Mouse (Mus musculus) retina, postnatal 1 day (tissue): ENCODE measurements at regions not wholly inside any gene's neighbourhood (a gene's known extent, or its start where the extent isn't known, plus 50 kb on each side); places are given as distances from the start of the nearest gene placed in this dataset.

Experiments used
- DNase-seq: peaks from one replicate; pipeline ENCODE4 v3.0.0-alpha.2; 2012

DNA sequence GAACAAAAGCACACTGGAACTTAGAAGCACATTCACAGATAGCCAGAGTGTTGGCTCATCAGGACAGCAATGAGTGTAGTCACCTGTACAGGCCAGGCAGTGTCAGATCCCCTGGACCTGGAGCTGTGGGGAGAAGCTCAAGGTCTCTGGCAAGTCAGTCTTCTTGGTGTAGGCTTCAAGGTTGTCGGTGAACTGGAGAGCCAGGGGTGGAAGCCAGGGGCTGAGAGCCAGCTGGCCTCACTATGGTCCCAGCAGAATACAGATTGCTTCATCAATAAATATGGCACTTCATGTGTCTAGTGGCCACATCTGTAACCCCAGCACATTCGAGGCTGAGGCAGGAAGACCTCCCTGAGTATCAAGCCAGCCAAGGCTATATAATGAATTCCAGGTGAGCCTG lies 101.0 kb upstream of the Tgfbr2 start:
- no peak for DNase-seq

DNA sequence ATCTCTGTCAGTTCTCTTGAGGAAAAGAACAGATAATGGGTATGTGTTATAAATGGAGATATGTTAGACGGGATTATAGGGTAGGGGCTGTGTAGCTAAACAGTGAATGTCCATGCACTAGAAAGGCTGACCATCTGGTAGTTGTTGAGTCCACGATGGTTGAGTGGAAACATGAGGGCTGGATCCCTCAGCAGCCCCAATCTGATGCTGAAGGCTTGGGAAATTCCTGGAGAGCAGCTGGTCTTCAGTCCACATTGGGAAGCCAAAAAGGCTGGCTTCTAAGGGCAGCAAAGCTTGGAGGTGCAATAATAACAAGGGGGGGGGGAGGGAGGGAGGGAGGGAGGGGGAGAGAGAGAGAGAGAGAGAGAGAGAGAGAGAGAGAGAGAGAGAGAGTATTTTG lies 97.3 kb upstream of the Tgfbr2 start:
- DNase-seq = no peak

DNA sequence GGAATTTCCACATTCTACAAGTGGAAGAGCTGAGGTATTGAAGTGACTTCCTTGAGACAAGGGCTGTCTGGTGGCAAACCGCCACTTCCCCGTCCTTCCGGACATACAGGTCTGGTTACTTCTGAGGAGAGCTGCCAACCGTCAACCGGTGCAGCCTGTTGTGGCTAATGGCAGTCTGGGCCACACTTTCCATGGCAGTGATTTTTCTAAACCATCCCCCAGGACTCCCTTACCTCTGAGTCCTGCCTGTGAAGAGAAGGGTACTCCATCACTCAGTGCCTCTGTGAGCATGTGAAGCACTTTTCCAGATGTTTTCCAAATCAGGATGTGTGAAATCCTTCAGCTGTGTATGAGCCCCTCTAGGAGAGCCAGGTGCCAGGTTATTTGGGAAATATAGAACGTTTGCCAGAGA lies 95.3 kb upstream of the Tgfbr2 start:
- DNase-seq = no peak

DNA sequence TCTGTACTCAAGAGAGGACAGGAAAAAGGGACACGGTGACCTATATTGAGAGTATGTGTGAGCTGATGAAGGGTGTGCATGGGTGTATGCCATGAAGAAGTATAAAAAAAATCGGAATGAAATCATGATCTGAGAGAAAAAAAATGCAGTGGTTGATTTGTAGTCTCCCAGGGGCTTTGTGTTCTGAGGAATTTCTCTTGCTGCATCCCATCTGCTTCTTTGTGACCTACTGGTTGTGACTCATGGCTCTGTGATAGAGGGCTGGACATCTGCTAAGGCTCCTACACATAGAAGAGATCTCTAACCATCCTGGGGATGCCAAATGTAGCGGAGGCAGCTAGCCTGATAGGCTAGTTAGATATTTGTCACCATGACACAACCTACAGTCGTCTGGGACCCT lies 92.3 kb upstream of the Tgfbr2 start:
- no peak for DNase-seq

DNA sequence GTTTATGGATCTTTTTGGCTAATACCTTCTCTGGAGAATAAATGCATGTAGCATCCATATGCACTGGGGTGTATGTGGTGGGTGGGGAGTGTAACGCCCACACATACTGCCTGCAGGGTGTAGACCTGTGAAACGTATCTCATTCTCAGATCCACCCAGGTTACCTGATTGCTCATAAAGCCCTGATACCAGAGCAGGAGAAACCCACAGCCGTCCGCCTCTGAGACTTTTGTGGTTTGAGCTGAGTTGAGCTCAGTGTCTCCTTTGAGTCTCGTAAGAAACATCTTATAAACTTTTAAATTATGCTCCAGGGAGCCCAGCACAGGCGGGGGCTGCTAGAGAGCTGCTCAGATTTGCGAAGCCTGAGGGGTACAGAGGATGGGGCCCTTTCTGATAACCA lies 88.7 kb upstream of the Tgfbr2 start:
- DNase-seq = no peak

DNA sequence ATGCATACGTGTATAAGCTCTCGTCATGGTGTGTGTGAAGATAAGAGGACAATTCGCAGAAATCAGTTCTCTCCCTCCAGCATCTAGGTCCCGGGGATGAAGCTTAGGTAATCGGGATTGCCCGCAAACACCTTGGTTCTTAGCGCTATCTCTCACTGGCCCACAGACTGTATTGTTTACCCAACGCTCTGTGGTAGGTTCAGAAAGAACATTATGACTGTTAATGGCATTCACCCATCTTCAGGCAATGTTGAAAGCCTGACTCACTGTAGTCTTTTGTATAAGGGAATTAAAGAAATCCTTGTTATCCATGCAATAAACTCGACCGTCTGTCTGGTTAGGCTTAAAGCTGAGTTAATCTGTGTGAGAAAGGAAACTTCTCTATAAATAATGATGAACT lies 84.4 kb upstream of the Tgfbr2 start:
- no peak for DNase-seq

DNA sequence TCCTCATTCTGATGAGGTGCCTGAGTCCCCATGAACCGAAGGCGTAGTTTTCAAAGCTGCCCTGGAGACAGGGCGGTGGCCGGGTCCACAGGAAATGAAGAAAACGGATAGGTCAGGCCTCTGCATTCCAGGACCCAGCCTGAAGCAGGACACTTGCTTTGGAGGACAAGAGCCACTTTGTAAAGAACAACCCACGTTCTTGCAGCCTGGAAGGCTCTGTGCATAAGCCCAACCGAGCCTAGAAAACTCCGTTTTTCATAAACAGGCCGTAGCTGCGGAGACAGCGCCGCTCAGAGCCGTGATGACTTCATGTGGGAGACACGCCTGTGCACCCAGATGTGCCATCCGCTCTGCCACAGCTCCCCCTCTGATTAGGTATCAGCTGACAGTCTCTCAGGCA lies 78.4 kb upstream of the Tgfbr2 start:
- no peak for DNase-seq

DNA sequence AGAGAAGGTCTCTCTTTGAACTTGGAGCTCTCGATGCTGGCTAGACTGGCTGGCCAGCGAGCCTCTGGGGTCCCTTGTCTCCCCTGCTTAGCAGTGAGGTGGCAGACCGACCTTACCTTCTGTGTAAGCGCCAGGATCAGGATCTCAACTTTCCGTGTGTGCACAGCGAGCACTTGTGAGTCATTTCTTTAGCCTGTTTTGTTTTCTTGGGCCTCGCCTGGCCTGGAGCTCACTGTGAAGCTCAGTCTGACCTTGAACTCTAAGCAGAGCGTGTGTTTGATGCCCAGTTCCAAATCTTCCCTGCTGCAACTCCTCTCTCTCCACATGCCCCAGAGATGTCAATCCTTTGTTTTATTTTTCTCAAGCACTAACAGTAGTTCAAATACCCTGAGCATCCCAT lies 77.6 kb upstream of the Tgfbr2 start:
- no peak for DNase-seq

DNA sequence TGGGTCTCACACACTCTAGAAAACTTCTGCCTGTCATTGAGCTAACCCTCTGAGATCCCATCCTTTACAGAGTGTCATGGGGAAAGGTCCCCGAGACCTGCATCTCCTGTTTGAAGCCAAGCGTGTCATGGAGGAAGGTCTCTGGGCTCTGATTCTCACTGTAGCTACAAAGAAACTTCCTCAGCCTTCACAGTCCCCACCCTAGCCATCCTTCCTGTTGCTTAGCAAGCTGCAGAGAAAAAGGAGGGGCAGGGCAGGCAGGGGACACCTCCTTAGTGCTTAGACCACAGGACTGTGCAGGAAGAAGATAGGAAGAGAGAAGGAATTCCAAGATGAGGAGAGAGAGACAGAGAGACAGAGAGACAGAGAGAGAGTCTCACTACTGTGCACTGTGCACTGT lies 74.6 kb upstream of the Tgfbr2 start:
- no peak for DNase-seq

DNA sequence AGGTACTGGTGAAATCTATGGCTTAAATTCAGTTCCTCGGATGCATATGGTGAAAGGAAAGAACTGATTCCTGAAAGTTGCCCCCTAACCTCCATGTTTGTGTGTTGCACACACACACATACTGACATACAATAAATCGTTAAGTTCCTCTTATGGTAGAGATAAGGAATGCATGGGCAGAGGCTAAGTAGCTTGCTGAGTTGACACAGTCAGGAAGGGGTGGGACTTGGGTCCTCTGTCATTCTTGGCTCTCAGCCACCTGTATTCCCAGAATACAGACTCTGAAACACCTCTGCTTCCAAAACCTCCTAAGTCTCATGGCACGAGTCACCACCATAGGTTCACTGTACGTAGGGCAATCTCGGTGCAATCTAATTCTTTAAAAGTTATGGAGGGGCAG lies 70.0 kb upstream of the Tgfbr2 start:
- DNase-seq = no peak

DNA sequence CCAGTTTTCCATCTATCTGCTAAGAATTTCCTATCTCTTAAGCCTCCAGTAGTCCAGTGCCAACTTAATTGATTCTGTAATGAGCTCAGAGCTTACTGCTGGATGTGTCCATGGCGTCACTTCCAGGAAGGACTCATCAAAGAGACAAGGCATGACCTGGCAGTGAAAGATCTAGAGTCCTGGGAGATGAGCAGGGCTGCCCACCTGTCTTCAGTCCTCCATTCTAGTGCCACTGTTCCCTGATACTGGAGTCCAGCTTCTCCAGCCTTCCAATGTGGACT lies 69.4 kb upstream of the Tgfbr2 start:
- no peak for DNase-seq

DNA sequence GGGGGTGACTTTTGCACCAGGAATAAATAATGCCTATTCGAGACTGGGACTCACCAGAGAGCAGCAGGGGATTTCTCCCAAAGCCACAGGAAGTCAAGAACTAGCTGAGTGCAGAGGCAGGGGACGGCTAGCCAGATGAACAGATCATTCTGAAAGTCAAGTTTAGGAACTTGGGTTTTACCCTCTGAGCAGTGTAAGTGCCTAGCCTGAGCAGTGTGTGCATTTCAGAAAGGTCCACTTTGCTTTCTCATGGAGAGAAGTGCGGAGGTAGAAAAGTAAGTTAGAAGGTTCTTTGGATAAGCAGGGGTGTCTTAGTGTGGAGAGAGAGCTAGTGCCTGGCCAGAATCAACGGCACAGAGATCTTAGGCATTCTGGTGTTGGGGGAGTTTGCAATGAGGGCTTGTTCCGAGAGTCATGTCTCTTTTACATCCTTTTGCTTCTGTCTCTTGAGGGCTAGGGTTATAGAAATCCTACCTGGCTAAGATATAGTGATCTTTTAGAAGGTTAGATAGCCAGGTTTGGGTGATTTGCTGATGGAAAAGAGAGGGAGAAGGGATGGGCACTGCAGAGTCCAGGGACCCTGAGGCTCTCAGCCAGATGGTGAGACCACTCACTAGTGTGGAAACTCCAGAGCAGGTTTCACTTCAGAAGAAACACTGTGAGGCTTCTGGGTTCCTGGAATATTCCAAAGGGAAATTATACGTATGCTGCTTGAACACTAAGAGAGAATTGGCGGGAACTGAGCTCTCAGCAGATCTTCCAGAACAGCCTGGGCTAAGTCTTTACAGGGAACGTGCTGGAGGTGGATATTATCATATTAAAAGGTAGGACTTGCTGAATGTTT lies 68.8 kb upstream of the Tgfbr2 start:
- no peak for DNase-seq

DNA sequence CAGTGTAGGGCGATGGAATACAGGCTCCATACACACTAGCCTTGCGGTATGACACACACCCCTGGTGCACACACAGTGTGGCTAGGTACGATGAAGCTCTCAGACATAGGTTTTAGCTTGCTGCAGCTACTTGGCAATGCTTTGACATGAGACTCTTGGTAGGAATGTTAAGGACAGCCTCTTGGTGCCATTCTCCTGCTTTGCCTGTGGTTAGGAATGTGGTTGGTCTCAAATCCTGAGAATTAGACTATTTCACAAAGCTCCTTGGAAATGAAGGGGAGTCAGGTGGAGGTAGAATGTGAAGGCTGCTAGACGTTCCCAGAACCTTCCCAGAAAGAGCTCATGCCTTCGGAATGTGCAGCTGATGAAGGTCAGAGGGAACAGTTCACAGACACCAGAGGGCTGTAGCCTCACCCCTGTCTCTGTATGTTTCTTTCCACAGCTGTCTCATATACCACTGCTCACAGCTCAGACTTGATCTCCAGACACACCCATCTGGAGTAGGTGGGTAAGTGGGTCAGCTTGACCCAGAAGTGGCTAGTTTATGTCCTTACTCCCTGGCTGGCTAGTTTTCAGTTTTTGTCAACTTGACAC lies 66.9 kb upstream of the Tgfbr2 start:
- no peak for DNase-seq

DNA sequence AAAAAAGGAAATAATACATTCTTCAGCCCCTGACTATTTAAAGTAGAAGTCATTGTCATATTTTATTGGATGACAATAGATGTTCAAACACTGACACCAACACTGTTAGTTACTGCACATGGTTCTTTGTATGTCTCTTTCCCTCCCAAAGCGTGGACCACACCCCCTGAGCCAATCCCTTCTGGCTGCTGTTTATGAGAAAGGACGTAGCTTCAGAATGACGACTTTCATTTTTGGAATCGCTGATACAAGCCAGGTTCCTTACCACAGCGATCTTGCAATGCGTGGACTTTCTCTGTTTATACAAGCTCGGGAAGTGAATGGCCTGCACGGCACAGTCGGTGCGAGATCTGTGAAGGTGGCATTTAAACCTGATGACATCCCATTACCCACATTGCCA lies 66.1 kb upstream of the Tgfbr2 start:
- no peak for DNase-seq

DNA sequence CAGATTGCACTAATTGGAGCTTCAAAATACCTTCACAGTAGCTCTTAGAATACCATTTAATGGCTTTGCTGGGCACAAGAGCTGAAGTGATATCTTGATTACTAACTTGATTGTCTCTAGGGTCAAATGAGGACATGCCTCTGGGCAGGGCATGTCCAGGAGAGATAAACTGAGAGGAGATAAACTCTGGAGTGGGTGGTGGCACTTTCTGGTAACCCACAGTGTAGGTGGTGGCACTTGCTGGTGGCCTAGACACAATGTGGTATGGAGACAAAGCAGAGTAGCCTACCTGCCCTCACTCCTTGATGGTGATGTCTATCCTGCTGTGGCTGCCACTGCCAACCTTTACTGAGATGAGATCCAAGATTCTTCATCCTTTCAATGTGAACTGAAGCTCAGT lies 61.7 kb upstream of the Tgfbr2 start:
- no peak for DNase-seq

DNA sequence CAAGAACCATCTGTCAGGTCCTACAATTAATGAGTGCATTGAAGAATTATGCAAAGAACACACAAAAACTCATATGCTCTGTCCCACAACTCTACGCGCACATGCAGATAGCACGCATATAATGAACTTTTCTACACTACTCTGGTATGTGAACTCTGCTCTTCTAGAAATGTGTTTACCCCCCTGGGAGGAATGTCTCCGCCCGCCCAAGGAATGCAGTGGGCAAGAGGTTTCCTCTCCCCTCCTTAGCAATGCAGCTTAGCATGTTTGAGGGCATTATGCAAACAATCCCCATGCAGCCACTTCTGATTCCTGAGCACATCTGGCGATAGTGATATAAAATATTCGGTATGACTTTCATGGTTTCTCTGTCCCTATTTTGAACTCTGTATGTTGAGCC lies 59.0 kb upstream of the Tgfbr2 start:
- no peak for DNase-seq

DNA sequence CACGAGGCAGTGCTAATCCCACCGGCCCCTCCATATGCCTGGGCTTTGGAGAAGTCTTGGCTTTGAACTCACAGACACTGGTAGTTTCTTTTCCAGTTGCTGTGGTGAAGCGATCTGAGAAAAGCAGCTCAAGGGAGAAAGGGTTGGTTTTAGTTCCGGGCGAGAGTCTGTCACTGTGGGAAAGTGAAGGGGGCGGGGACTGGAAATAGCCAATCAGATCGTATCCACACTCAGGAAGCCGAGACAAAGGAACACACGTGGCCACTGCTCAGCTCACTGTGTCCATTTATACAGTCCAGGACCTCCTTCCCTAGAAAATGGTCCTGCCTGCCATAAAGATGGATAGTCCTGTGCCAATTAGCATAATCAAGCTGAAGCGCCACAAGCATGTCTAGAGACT lies 57.2 kb upstream of the Tgfbr2 start:
- DNase-seq = no peak

DNA sequence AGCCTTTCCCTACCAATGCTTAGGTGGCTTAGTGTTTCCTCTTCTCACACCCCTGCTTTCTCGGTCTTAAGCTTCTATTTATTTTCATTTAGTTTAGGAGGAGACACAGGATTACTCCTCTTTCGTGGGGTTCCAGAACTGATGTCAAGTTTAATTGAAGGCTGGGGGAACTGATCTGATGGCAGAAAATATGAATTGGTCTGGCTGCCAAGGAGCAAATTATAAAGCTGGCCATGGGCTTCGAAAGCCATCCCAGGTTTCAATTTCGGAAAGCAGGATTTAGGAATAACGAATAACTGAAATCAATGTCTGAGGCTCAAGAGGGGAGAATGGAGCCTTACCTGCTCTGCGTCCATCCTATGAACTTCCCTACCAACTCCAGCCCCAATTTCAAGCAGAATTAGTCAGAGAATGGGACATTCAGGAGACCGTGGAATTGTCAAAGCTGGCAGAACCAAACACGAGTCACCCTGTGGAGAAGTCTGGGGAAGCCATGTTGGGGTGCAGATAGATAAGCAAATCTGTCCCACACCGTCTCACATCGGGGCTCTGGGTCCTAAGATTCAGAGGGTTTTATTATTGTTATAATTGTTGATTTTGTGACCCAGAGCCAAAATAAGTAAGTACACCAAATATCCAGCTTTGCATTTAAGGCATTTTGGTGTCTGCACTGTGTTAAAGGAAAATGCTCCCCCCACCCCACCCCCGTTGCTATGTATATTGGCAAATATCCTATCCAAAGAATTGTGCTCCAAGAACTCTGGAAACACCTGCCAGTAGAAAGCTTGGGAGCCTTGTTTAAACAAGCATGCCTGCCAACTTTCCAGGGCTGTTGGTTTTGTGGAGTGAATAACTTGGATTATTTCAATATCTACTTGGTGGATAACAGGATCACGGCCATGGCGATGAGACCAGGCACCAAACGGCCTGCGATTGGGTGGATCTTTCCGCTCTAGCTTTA lies 56.5 kb upstream of the Tgfbr2 start:
- no peak for DNase-seq

DNA sequence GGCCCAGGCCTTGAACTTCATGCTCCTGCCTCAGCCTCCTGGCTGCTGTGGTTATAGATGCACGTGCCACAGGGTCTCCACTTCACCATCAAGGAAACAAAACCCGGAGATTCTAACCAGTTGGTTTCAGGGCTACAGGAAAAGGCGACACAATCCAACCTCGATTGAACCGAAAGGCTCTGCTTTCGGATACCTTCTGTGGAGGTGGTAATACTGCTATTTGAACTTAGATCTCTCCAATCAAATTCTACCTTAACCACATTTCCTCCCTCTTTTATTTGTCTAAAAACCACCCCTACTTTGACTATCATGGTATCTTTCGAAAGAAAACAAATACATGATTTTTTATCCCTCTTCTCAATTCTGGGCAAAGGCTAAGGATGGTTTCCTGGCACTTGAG lies 55.2 kb upstream of the Tgfbr2 start:
- no peak for DNase-seq

DNA sequence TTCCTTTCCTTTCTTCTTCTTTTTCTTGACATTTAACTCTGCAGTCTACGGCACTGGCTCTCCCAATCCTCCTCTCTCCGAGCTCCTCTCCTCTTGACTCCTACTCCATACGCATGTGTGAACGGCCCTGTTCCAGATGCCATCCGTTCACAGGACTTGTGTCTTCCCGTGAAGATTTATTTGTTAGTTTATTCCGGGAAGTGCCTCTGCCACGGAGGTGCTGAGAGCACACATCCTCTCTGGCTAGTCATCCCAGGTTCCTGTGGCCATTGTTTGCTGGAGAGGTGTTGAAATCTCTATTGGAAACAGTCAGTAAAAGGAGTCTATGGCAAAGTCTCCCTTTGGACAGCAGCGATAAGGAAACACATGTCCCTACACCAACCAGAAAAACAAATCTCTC lies 53.3 kb upstream of the Tgfbr2 start:
- no peak for DNase-seq

DNA sequence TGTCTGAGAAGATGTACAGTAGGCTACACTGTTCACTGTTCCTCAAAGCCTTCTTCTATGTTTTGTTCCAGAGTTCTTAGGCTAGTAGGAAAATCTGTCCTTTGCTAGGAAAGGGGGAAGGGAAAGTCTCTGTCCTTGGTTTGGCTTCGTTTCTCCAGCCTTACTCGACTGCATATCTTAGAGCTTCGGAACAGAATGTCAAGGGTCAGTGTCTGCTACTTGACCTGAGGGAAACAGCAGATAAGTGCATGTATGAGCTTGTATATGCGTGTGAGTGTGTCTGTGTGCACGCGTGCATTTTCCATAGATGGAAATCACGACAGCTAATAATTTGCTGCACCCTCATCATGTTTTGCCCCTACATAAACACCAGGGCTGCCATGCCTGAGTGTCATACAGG lies 52.6 kb upstream of the Tgfbr2 start:
- no peak for DNase-seq
